Mouse (Mus musculus) heart, postnatal 0 days (tissue): ENCODE data around the gene Ndrg3.

Experiments
- CTCF ChIP-seq: IDR thresholded peaks from 2 replicates; pipeline ENCODE4 v1.5.1; 2016; ENCODE audit warnings: antibody characterized with exemption, control low read depth, low read depth
- EP300 ChIP-seq: IDR thresholded peaks from 2 replicates; pipeline ENCODE4 v1.6.1; 2016; ENCODE audit warnings: antibody characterized with exemption, low read depth

- TF ChIP-seq CTCF (no peak), EP300 (no peak)
These were observed 23.4 kb downstream of the Ndrg3 start for GRCm38 (mm10) chr2:156968501-156968900.
